Mouse (Mus musculus) lung, embryonic 14.5 days (tissue): Measurements from ENCODE around the gene 5730596B20Rik. TPM values are rescaled to one million over a fixed set of nuclear protein-coding genes. Genes with fewer than 3 reads are reported as not detected.

Source experiments
- ATAC-seq: fragments of 200-750 bp; cut with Nextera tagmentation; 2 replicates; pipeline ENCODE4 v1.8.0; 2017; ENCODE audit warnings: mild to moderate bottlenecking, moderate TSS enrichment, moderate library complexity; ENCODE audit not compliant: insufficient read depth
- DNase-seq: peaks from one replicate; pipeline ENCODE4 v3.0.0-alpha.2; 2015
- H3K27ac ChIP-seq: fragments of 300-500 bp; sonication (generic); 2 replicates; pipeline ENCODE4 v1.5.1; 2014; ENCODE audit warnings: low read depth, mild to moderate bottlenecking, moderate library complexity
- H3K27me3 ChIP-seq: fragments of 300-500 bp; sonication (generic); 2 replicates; pipeline ENCODE4 v1.6.1; 2014; ENCODE audit warnings: low read length, control low read depth; ENCODE audit not compliant: insufficient read depth
- H3K36me3 ChIP-seq: fragments of 300-500 bp; sonication (generic); 2 replicates; pipeline ENCODE4 v1.6.1; 2014; ENCODE audit warnings: control low read depth; ENCODE audit not compliant: insufficient read depth
- H3K4me1 ChIP-seq: fragments of 300-500 bp; sonication (generic); 2 replicates; pipeline ENCODE4 v1.6.1; 2014; ENCODE audit warnings: antibody characterized with exemption, control low read depth; ENCODE audit not compliant: insufficient read depth
- H3K4me2 ChIP-seq: fragments of 300-500 bp; sonication (generic); 2 replicates; pipeline ENCODE4 v1.6.1; 2014; ENCODE audit warnings: mild to moderate bottlenecking
- H3K4me3 ChIP-seq: fragments of 300-500 bp; sonication (generic); 2 replicates; pipeline ENCODE4 v1.5.1; 2014; ENCODE audit warnings: low read depth, low read length
- H3K9ac ChIP-seq: fragments of 300-500 bp; sonication (generic); 2 replicates; pipeline ENCODE4 v1.6.1; 2014
- H3K9me3 ChIP-seq: fragments of 300-500 bp; sonication (generic); 2 replicates; pipeline ENCODE4 v1.6.1; 2016; ENCODE audit warnings: low read depth, low read length, control low read depth
- CTCF ChIP-seq: IDR thresholded peaks from 2 replicates; pipeline ENCODE4 v1.5.1; 2016; ENCODE audit warnings: antibody characterized with exemption, low read depth
- WGBS: fragments of 180-500 bp; shearing (Covaris S2); extraction: QIAGEN DNeasy Blood & Tissue Kit; methylation state at CpG from one replicate; pipeline ENCODE4 v1.1.7; 2014; 5-methylcytosine and 5-hydroxymethylcytosine counted together
- polyA plus RNA-seq: library from polyadenylated mRNA; unstranded; fragments of >200 nt; fragmentation: Nextera tagmentation; extraction: Ambion mirVana; gene quantifications from 2 replicates; pipeline ENCODE4 v1.2.1, GENCODE M21; 2014

The 5730596B20Rik gene
- polyA plus RNA-seq, 1 experiment from 2014 or later, result 2.6 TPM

GRCm38 (mm10) chr6:52176391-52176790 lies 907 bp upstream of the 5730596B20Rik start:
- Histone ChIP-seq H3K9ac (peak overlapping the region; percentile 98), H3K4me3 (peak overlapping the region; percentile 63), H3K27ac (peak overlapping the region; percentile 98), H3K36me3 (no peaks in the 10 kb centered on the region), H3K4me2 (peak overlapping the region; percentile 79), H3K9me3 (no peaks in the 10 kb centered on the region), H3K27me3 (peaks cover 29% of the 10 kb centered on the region), H3K4me1 (peaks cover 6% of the 10 kb centered on the region)
- ATAC-seq (no peak), DNase-seq (peak; percentile 59)
- no peak for TF ChIP-seq CTCF
- 0% methylated on average over 6 of the region's 6 CpGs for WGBS

DNA sequence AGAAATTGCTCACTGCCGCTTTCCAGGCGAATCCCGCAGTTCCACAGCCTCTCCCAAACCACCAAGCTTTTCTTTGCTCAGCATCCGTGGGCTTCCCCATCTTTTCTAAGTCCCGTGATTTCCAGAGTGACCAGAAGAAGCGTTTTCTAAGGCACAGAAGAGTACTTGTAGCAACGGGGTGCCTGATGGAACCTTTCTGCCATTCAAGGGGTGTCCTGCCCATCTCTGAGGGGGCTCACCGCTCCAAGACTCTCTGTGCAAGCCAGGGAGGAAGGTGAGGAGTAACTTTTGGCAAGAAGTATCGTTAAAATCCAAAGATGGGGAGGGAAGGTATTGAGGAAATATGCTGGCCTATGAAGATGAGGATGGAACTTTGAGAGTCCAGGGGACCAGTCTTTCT lies 508 bp downstream of the 5730596B20Rik start:
- Histone ChIP-seq H3K27me3 (peaks cover 33% of the 10 kb centered on the region), H3K9me3 (no peaks in the 10 kb centered on the region), H3K4me2 (peak overlapping the region; percentile 79), H3K4me3 (peak overlapping the region; percentile 63), H3K4me1 (peaks cover 10% of the 10 kb centered on the region), H3K9ac (peak overlapping the region; percentile 98), H3K27ac (peak overlapping the region; percentile 98), H3K36me3 (no peaks in the 10 kb centered on the region; the same call in 1 of the 2 replicates)
- WGBS, result 2% methylated on average over 9 of the region's 9 CpGs
- no peak for TF ChIP-seq CTCF
- ATAC-seq (no peak), DNase-seq (peak; percentile 53)

DNA sequence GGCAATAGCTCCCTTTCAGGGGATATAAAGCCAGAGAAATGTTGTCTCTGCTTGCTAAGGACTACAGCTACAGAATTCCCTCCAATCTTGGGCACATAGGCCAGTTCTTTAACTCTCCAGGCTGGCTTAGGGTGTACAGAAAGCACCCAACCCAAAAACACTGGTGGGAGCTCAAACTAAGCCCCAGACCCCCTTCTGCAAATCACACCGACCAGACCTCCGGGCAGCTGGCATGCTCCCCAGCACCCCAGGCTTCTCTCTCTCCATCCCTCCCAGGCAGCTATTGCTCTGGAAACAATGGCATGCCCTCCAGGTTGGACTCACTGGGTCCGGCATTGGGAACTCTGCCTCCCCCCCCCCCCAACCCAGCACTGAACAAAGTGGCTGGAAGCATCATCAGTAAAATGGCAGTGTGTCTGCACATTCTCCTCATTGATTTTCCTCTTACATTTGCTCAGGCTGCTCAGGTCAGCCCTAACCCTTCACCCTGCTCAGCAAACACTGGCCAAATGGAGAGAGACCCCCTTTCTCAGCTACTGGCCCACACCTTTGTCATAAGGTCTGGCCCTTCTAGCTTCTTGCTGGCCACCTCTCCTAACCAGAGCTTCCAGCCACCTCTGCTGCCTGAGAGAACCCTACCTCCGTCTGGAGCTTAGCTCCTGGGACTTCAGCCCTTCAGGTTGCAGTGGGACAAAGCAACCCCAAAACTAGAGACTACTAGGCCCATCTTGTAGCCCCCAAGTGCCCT lies 1.8 kb downstream of the 5730596B20Rik start:
- H3K27ac ChIP-seq, result peak overlapping the region; percentile 98
- TF ChIP-seq CTCF, result no peak
- H3K9me3 ChIP-seq, result no peaks in the 10 kb centered on the region
- peaks cover 30% of the 10 kb centered on the region for H3K27me3 ChIP-seq
- H3K36me3 ChIP-seq, result no peaks in the 10 kb centered on the region; the same call in 1 of the 2 replicates
- ATAC-seq, result no peak
- DNase-seq, result no peak
- H3K4me1 ChIP-seq, result peaks cover 19% of the 10 kb centered on the region
- peak overlapping the region; percentile 63 for H3K4me3 ChIP-seq
- H3K9ac ChIP-seq, result peak overlapping the region; percentile 98
- peak overlapping the region; percentile 79 for H3K4me2 ChIP-seq
- WGBS, result 0% methylated on average over 4 of the region's 4 CpGs

- H3K4me1 ChIP-seq, result peaks cover 23% of the 10 kb centered on the region
- H3K27me3 ChIP-seq, result peaks cover 34% of the 10 kb centered on the region
- peak overlapping the region; percentile 98 for H3K9ac ChIP-seq
- peak overlapping the region; percentile 79 for H3K4me2 ChIP-seq
- peak overlapping the region; percentile 98 for H3K27ac ChIP-seq
- DNase-seq (no peak), ATAC-seq (no peak)
- no peaks in the 10 kb centered on the region; the same call in 1 of the 2 replicates for H3K36me3 ChIP-seq
- H3K4me3 ChIP-seq, result peak overlapping the region; percentile 63
- H3K9me3 ChIP-seq, result no peaks in the 10 kb centered on the region
- TF ChIP-seq CTCF, result no peak
- WGBS, result 1% methylated on average over 10 of the region's 10 CpGs
Measured at GRCm38 (mm10) chr6:52179690-52180089, 2.4 kb downstream of the 5730596B20Rik start.

GRCm38 (mm10) chr6:52180213-52180710 lies 3.0 kb downstream of the 5730596B20Rik start:
- no peak for TF ChIP-seq CTCF
- Histone ChIP-seq H3K9me3 (no peaks in the 10 kb centered on the region), H3K9ac (peak overlapping the region; percentile 98), H3K27ac (peak overlapping the region; percentile 98), H3K27me3 (peaks cover 33% of the 10 kb centered on the region), H3K4me3 (peak overlapping the region; percentile 63), H3K4me1 (peaks cover 25% of the 10 kb centered on the region), H3K4me2 (peak overlapping the region; percentile 79), H3K36me3 (no peaks in the 10 kb centered on the region; the same call in 1 of the 2 replicates)
- no peak for ATAC-seq
- 4% methylated on average over 11 of the region's 11 CpGs for WGBS
- no peak for DNase-seq

- H3K9me3 ChIP-seq, result no peaks in the 10 kb centered on the region
- 22% methylated on average over 3 of the region's 3 CpGs for WGBS
- peaks cover 30% of the 10 kb centered on the region for H3K4me1 ChIP-seq
- no peaks in the 10 kb centered on the region; the same call in 1 of the 2 replicates for H3K36me3 ChIP-seq
- peak overlapping the region; percentile 63 for H3K4me3 ChIP-seq
- TF ChIP-seq CTCF, result no peak
- H3K9ac ChIP-seq, result peak overlapping the region; percentile 98
- H3K27ac ChIP-seq, result peak overlapping the region; percentile 98
- ATAC-seq, result no peak
- no peak for DNase-seq
- peak overlapping the region; percentile 79 for H3K4me2 ChIP-seq
- H3K27me3 ChIP-seq, result peaks cover 35% of the 10 kb centered on the region
Measured at GRCm38 (mm10) chr6:52180726-52181125, 3.4 kb downstream of the 5730596B20Rik start.

DNA sequence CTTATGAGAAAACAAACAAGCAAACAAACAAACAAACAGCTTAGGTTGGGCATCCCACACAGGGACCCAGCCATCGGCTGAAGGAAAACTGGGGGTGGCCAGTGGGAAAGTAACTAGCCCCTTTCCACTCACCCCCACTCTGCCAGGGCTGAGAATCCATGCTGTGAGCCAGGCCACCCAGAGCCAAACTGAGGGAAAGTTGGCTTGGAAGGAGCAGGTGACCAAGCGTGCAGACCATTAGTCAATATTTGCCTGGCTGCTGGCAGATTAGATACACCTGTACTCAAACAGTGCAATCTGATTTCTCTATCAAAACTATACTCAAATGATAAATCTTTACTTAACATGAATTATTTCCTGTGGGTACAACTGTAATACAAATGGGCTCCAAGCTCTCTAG lies 4.7 kb downstream of the 5730596B20Rik start:
- ATAC-seq (no peak), DNase-seq (no peak)
- WGBS, result 23% methylated on average over 2 of the region's 2 CpGs
- peak overlapping the region; percentile 15; the same call in 1 of the 2 replicates for H3K27ac ChIP-seq
- H3K9ac ChIP-seq, result no peak overlapping the region
- H3K4me1 ChIP-seq, result peaks cover 33% of the 10 kb centered on the region
- H3K27me3 ChIP-seq, result peaks cover 41% of the 10 kb centered on the region
- TF ChIP-seq CTCF, result no peak
- peak overlapping the region; percentile 79; the same call in 1 of the 2 replicates for H3K4me2 ChIP-seq
- no peaks in the 10 kb centered on the region for H3K9me3 ChIP-seq
- no peaks in the 10 kb centered on the region; the same call in 1 of the 2 replicates for H3K36me3 ChIP-seq
- no peak overlapping the region for H3K4me3 ChIP-seq
